Mouse (Mus musculus): ENCODE measurements around the gene Tfcp2l1. TPM values are rescaled to one million over a fixed set of nuclear protein-coding genes. Genes with fewer than 3 reads are reported as not detected.

The Tfcp2l1 gene
- total and polyA plus RNA-seq, 3 experiments, result 0.32 to 0.47 (median 0.33) TPM

DNA sequence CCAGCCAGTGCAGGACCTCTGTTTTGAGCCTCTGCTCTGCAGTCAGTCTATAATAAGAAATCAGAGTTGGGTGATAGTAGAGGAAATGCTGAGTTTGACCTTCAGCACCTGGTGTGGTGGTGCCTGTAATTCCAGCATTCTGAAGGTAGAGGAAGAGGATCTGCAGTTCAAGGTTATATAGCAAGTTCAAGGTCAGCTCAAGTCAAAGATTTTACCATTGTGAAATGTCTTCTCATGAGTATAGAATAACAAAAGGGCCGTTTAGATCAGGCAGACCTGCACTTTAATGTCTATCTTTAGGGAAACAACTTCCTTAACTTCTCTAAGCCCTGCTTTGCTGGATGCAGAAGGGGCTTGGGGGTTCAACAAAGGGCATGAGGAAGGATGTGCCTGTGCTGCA lies 35.3 kb downstream of the Tfcp2l1 start:
- DNase-seq, result no peak
- Histone ChIP-seq H3K36me3 (ENCODE audit: control insufficient read depth, insufficient read depth, low read length) (no peaks in the 10 kb centered on the region), H3K79me2 (replicated peaks; ENCODE audit: control insufficient read depth, insufficient read depth, low read length) (no peaks in the 10 kb centered on the region), H3K4me1 (ENCODE audit: control insufficient read depth, insufficient read depth, low read length) (no peaks in the 10 kb centered on the region), H3K4me3 (no peak overlapping the region), H3K27ac (no peak overlapping the region), H3K27me3 (ENCODE audit: control insufficient read depth, insufficient read depth, low read length) (no peaks in the 10 kb centered on the region), H3K9ac (ENCODE audit: low read depth, low read length) (no peak overlapping the region)
- 26% methylated on average over 1 of the region's 1 CpGs for WGBS
- intact Hi-C loops (cut with DNase I), result no loop called here
- TF ChIP-seq CTCF (IDR thresholded peaks at IDR 0.05) (no peak), POLR2A (IDR thresholded peaks at IDR 0.05; ENCODE audit: insufficient read depth, low read depth, low read length) (no peak), EP300 (IDR thresholded peaks at IDR 0.05; ENCODE audit: insufficient read depth, low read depth, low read length) (no peak)

DNA sequence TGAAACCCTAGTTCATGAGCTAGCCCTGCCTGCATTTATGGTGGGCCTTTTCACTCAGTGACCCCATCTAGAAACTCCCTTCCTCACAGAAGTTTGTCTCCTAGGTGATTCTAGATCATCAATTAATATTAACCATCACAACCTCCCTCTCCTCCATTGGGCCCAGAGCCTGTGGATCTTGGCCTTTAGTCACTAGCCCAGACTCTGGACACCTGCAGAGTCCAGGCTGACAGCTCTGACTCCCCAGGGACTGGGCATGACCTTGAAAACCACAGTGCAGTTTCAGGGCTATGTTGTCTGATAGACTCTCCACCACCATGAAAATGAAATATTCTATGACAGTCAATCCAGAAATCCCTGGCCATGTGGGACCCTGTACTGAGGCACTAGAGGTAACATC lies 39.8 kb downstream of the Tfcp2l1 start:
- H3K27ac ChIP-seq, result no peak overlapping the region
- no peaks in the 10 kb centered on the region for H3K36me3 ChIP-seq (ENCODE audit: control insufficient read depth, insufficient read depth, low read length)
- H3K27me3 ChIP-seq (ENCODE audit: control insufficient read depth, insufficient read depth, low read length), result no peaks in the 10 kb centered on the region
- no peak for DNase-seq
- no peak for TF ChIP-seq CTCF (IDR thresholded peaks at IDR 0.05)
- H3K4me3 ChIP-seq, result no peak overlapping the region
- H3K9ac ChIP-seq (ENCODE audit: low read depth, low read length), result no peak overlapping the region
- no peaks in the 10 kb centered on the region for H3K4me1 ChIP-seq (ENCODE audit: control insufficient read depth, insufficient read depth, low read length)
- H3K79me2 ChIP-seq (replicated peaks; ENCODE audit: control insufficient read depth, insufficient read depth, low read length), result no peaks in the 10 kb centered on the region
- intact Hi-C loops (cut with DNase I), result no loop called here

DNA sequence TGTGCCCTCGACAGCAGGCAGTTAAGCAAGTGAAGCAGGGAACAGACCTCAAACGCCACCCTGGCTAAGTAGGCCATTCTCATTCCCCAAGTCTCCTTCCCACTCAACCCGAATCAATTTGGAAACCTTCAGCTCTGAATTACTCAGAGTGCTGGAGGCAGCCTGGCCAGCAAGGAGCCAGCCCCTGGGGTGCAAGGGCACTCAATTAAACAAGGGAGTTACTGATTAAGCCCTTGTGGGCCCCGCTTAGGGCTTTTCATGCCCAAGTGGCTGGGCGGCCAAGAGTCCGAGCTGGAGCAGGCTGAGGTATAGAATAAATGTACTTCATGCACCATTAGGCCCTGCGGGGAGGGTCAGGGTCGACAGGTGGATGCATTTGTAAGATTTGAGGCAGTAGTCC lies 44.5 kb downstream of the Tfcp2l1 start:
- H3K27ac ChIP-seq, result no peak overlapping the region
- 82% methylated on average over 8 of the region's 8 CpGs for WGBS
- no peaks in the 10 kb centered on the region for H3K27me3 ChIP-seq (ENCODE audit: control insufficient read depth, insufficient read depth, low read length)
- no peaks in the 10 kb centered on the region for H3K79me2 ChIP-seq (replicated peaks; ENCODE audit: control insufficient read depth, insufficient read depth, low read length)
- no peaks in the 10 kb centered on the region for H3K4me1 ChIP-seq (ENCODE audit: control insufficient read depth, insufficient read depth, low read length)
- TF ChIP-seq EP300 (IDR thresholded peaks at IDR 0.05; ENCODE audit: insufficient read depth, low read depth, low read length) (no peak), CTCF (IDR thresholded peaks at IDR 0.05) (no peak), POLR2A (IDR thresholded peaks at IDR 0.05; ENCODE audit: insufficient read depth, low read depth, low read length) (no peak)
- no peak overlapping the region for H3K9ac ChIP-seq (ENCODE audit: low read depth, low read length)
- intact Hi-C loops (cut with DNase I), result no loop called here
- H3K4me3 ChIP-seq, result no peak overlapping the region
- DNase-seq, result no peak
- no peaks in the 10 kb centered on the region for H3K36me3 ChIP-seq (ENCODE audit: control insufficient read depth, insufficient read depth, low read length)

DNA sequence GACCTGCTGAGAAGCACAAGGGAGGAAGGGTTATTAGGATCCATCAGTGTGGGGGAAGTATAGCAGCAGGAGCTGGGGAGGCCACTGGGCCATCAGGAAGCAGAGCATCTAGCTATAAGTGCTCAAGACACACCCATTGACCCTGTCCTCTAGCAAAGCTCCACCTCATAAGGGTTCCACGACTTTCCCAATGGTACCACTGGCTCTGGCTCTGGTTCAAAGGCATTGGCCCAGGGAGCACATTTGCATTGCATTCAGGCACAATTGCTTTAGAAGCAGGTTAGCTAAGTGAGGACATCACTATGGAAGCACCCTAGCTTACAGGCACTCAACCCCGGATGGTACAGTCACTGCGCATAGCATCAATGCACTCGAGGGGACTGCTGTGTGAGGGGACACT lies 46.4 kb downstream of the Tfcp2l1 start:
- TF ChIP-seq EP300 (IDR thresholded peaks at IDR 0.05; ENCODE audit: insufficient read depth, low read depth, low read length) (no peak), CTCF (IDR thresholded peaks at IDR 0.05) (no peak), POLR2A (IDR thresholded peaks at IDR 0.05; ENCODE audit: insufficient read depth, low read depth, low read length) (no peak)
- WGBS, result 79% methylated on average over 4 of the region's 4 CpGs
- H3K27me3 ChIP-seq (ENCODE audit: control insufficient read depth, insufficient read depth, low read length), result no peaks in the 10 kb centered on the region

DNA sequence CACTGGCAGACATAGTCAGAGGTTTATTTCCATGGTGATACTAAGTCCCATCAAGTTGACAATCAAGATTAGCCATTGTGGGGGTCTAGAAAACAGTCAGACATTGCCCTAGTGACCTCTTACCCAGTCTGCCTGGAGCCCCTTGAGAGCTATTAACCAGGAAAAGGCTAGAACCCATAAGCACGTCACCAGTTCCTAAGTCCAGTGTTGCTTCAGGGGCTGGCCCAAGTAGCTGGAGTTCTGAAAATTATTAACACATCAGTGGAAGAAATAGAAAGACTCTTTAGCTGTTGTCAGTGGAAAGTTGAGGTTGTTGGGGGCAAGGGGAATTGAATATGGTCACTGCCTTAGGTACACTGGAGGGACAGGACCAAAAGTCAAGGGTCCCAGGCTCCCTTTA lies 54.2 kb downstream of the Tfcp2l1 start:
- no peak for DNase-seq
- intact Hi-C loops (cut with DNase I), result no loop called here
- Histone ChIP-seq H3K36me3 (ENCODE audit: control insufficient read depth, insufficient read depth, low read length) (no peaks in the 10 kb centered on the region), H3K4me3 (no peak overlapping the region), H3K9ac (ENCODE audit: low read depth, low read length) (no peak overlapping the region), H3K4me1 (ENCODE audit: control insufficient read depth, insufficient read depth, low read length) (no peaks in the 10 kb centered on the region), H3K27me3 (ENCODE audit: control insufficient read depth, insufficient read depth, low read length) (no peaks in the 10 kb centered on the region), H3K27ac (no peak overlapping the region), H3K79me2 (replicated peaks; ENCODE audit: control insufficient read depth, insufficient read depth, low read length) (no peaks in the 10 kb centered on the region)
- no peak for TF ChIP-seq EP300 (IDR thresholded peaks at IDR 0.05; ENCODE audit: insufficient read depth, low read depth, low read length)
- no peak for TF ChIP-seq POLR2A (IDR thresholded peaks at IDR 0.05; ENCODE audit: insufficient read depth, low read depth, low read length)
- no peak for TF ChIP-seq CTCF (IDR thresholded peaks at IDR 0.05)
- 56% methylated on average over 1 of the region's 1 CpGs for WGBS

More for the DNA sequence above, 46.4 kb downstream of the Tfcp2l1 start:
- no peaks in the 10 kb centered on the region for H3K4me1 ChIP-seq (ENCODE audit: control insufficient read depth, insufficient read depth, low read length)
- intact Hi-C loops (cut with DNase I), result no loop called here
- no peak overlapping the region for H3K9ac ChIP-seq (ENCODE audit: low read depth, low read length)
- H3K79me2 ChIP-seq (replicated peaks; ENCODE audit: control insufficient read depth, insufficient read depth, low read length), result no peaks in the 10 kb centered on the region
- no peak for DNase-seq
- H3K36me3 ChIP-seq (ENCODE audit: control insufficient read depth, insufficient read depth, low read length), result no peaks in the 10 kb centered on the region
- H3K27ac ChIP-seq, result no peak overlapping the region
- H3K4me3 ChIP-seq, result no peak overlapping the region

GRCm38 (mm10) chr1:118683686-118684085 lies 55.9 kb downstream of the Tfcp2l1 start:
- no peak overlapping the region for H3K4me3 ChIP-seq
- H3K27ac ChIP-seq, result no peak overlapping the region
- 76% methylated on average over 4 of the region's 4 CpGs for WGBS
- H3K79me2 ChIP-seq (replicated peaks; ENCODE audit: control insufficient read depth, insufficient read depth, low read length), result no peaks in the 10 kb centered on the region
- TF ChIP-seq CTCF (IDR thresholded peaks at IDR 0.05), result no peak
- TF ChIP-seq POLR2A (IDR thresholded peaks at IDR 0.05; ENCODE audit: insufficient read depth, low read depth, low read length), result no peak
- no peak for TF ChIP-seq EP300 (IDR thresholded peaks at IDR 0.05; ENCODE audit: insufficient read depth, low read depth, low read length)
- DNase-seq, result no peak
- no peaks in the 10 kb centered on the region for H3K4me1 ChIP-seq (ENCODE audit: control insufficient read depth, insufficient read depth, low read length)
- no peaks in the 10 kb centered on the region for H3K36me3 ChIP-seq (ENCODE audit: control insufficient read depth, insufficient read depth, low read length)
- no peaks in the 10 kb centered on the region for H3K27me3 ChIP-seq (ENCODE audit: control insufficient read depth, insufficient read depth, low read length)
- intact Hi-C loops (cut with DNase I), result no loop called here
- H3K9ac ChIP-seq (ENCODE audit: low read depth, low read length), result no peak overlapping the region
